Mouse (Mus musculus) gastrocnemius, adult 2 months (tissue): ENCODE results near the gene Zfp981. TPM values are rescaled to one million over a fixed set of nuclear protein-coding genes. Genes with fewer than 3 reads are reported as not detected.
"Not testable (repeated sequence)": the region's sequence is repeated elsewhere in the genome, so short reads cannot be mapped to it uniquely, and the experiment has no call there.

Source experiments
- DNase-seq: peaks from one replicate; pipeline ENCODE4 v3.0.0; 2022
- H3K27ac ChIP-seq: fragments of 200-600 bp; 2 replicates; pipeline ENCODE4 v1.8.1; 2022; ENCODE audit warnings: mild to moderate bottlenecking
- H3K4me3 ChIP-seq: fragments of 200-600 bp; 2 replicates; pipeline ENCODE4 v1.8.1; 2022; ENCODE audit warnings: mild to moderate bottlenecking, moderate library complexity
- CTCF ChIP-seq: fragments of 200-600 bp; IDR thresholded peaks from 2 replicates; pipeline ENCODE4 v1.8.1; 2022; ENCODE audit warnings: antibody characterized with exemption, mild to moderate bottlenecking, moderate library complexity
- intact Hi-C: fragments of 180-260 bp; cut with DNase I; formaldehyde crosslinking; loops from one replicate; pipeline ENCODE4 v1.15.1; 2025
- total RNA-seq, 2 experiments: library from RNA; stranded (reverse); gene quantifications; 2 replicates each; pipeline ENCODE4 v1.2.3; 2021

Zfp981 gene
- total RNA-seq, 2 experiments from 2014 or later: 0.33 TPM; not detected in 1

GRCm38 (mm10) chr4:146516474-146516873, 14.6 kb downstream of the Zfp981 start:
- intact Hi-C loops: no loop called here
- DNase-seq: no peak
- H3K27ac ChIP-seq: no peak overlapping the region
- H3K4me3 ChIP-seq: no peak overlapping the region
- no peak for TF ChIP-seq CTCF

GRCm38 (mm10) chr4:146517150-146517549, 15.3 kb downstream of the Zfp981 start:
- H3K4me3 ChIP-seq, DNase-seq, H3K27ac ChIP-seq, intact Hi-C loops: not testable (repeated sequence)

GRCm38 (mm10) chr4:146520723-146521122, 18.9 kb downstream of the Zfp981 start:
- intact Hi-C loops: no loop called here
- no peak for DNase-seq
- Histone ChIP-seq H3K27ac (no peak overlapping the region), H3K4me3 (no peak overlapping the region)
- TF ChIP-seq CTCF: no peak

GRCm38 (mm10) chr4:146534574-146534973, 32.7 kb downstream of the Zfp981 start:
- intact Hi-C loops: no loop called here
- Histone ChIP-seq H3K27ac (no peak overlapping the region), H3K4me3 (no peak overlapping the region)
- TF ChIP-seq CTCF: no peak
- no peak for DNase-seq

- no peak overlapping the region for H3K4me3 ChIP-seq
- DNase-seq: no peak
- intact Hi-C loops: no loop called here
- H3K27ac ChIP-seq: no peak overlapping the region
- TF ChIP-seq CTCF: no peak
Observed at GRCm38 (mm10) chr4:146535883-146536282, 34.1 kb downstream of the Zfp981 start.

GRCm38 (mm10) chr4:146579905-146580873, 78.4 kb downstream of the Zfp981 start:
- DNase-seq, intact Hi-C loops: not testable (repeated sequence)

More at GRCm38 (mm10) chr4:146579905-146580873, 78.4 kb downstream of the Zfp981 start:
- not testable (repeated sequence) for H3K4me3 ChIP-seq, H3K27ac ChIP-seq

Other genes starting within 250 kb of the Zfp981 start
- under 1 TPM; 0.43 to 0.64 TPM for gene Zfp992, start 53.0 kb upstream of the Zfp981 start, total RNA-seq
- 1 to 10 TPM; 1.6 to 2.5 TPM for gene Zfp993, start 108.9 kb downstream of the Zfp981 start, total RNA-seq